Mouse (Mus musculus) G1E (cell line): ENCODE results near the gene Otoa. TPM values are rescaled to one million over a fixed set of nuclear protein-coding genes. Genes with fewer than 3 reads are reported as not detected.

Experiments used
- ATAC-seq: 2 replicates; pipeline ENCODE4 v1.8.0; 2016; ENCODE audit warnings: mild to moderate bottlenecking; ENCODE audit not compliant: insufficient number of reproducible peaks, poor library complexity, low FRiP score, severe bottlenecking; ENCODE audit errors: extremely low read depth
- DNase-seq: peaks from one replicate; pipeline ENCODE4 v3.0.0; 2012; ENCODE audit warnings: low spot score
- H3K27me3 ChIP-seq: 2 replicates; pipeline ENCODE4 v1.6.1; 2012; ENCODE audit warnings: mild to moderate bottlenecking, low read length, inconsistent platforms; ENCODE audit not compliant: insufficient read depth
- H3K36me3 ChIP-seq: replicated peaks from 2 replicates; pipeline ENCODE3; 2012; ENCODE audit warnings: mild to moderate bottlenecking, inconsistent platforms
- H3K4me1 ChIP-seq: 2 replicates; pipeline ENCODE4 v1.6.1; 2012; ENCODE audit warnings: low read depth, low read length, inconsistent platforms, mixed read lengths; ENCODE audit not compliant: insufficient read depth
- H3K4me3 ChIP-seq: 2 replicates; pipeline ENCODE4 v1.5.1; 2012; ENCODE audit warnings: low read depth, mild to moderate bottlenecking, inconsistent platforms, low read length, moderate library complexity, mixed read lengths
- H3K9me3 ChIP-seq: replicated peaks from 2 replicates; pipeline ENCODE4 v1.6.1; 2012; ENCODE audit warnings: inconsistent platforms
- CTCF ChIP-seq: IDR thresholded peaks from 2 replicates; pipeline ENCODE4 v1.5.1; 2012; ENCODE audit warnings: low read depth, low read length, inconsistent platforms, mixed read lengths
- GATA1 ChIP-seq: IDR thresholded peaks from 2 replicates; pipeline ENCODE4 v1.6.1; 2012; ENCODE audit warnings: borderline replicate concordance, low read length, inconsistent platforms, mixed read lengths
- GATA2 ChIP-seq: IDR thresholded peaks from 2 replicates; pipeline ENCODE4 v1.6.1; 2012; ENCODE audit warnings: low read depth, low read length, inconsistent platforms, borderline replicate concordance
- POLR2AphosphoS5 ChIP-seq: IDR thresholded peaks from 2 replicates; pipeline ENCODE4 v1.6.1; 2012; ENCODE audit warnings: low read depth, low read length, inconsistent platforms; ENCODE audit not compliant: insufficient replicate concordance
- TAL1 ChIP-seq: conservative IDR thresholded peaks from 2 replicates; pipeline ENCODE4 v1.6.1; 2012; ENCODE audit warnings: low read depth, low read length, inconsistent platforms, mixed read lengths
- polyA plus RNA-seq: library from polyadenylated mRNA; stranded (reverse); fragments of >175 nt; gene quantifications from 2 replicates; pipeline ENCODE4 v1.2.3, GENCODE M21; 2012
- total RNA-seq, 2 experiments: library from RNA; stranded (forward) in 1 of 2; stranded (reverse) in 1 of 2; fragments of 200-1000 nt in 1 of 2; fragments of >200 nt in 1 of 2; fragmentation: Nextera tagmentation in 1 of 2; gene quantifications; 2 replicates each; pipeline ENCODE4 v1.2.3; 2014 to 2017

Otoa gene
- total and polyA plus RNA-seq, 3 experiments = 0.50 to 0.82 (median 0.75) TPM

DNA sequence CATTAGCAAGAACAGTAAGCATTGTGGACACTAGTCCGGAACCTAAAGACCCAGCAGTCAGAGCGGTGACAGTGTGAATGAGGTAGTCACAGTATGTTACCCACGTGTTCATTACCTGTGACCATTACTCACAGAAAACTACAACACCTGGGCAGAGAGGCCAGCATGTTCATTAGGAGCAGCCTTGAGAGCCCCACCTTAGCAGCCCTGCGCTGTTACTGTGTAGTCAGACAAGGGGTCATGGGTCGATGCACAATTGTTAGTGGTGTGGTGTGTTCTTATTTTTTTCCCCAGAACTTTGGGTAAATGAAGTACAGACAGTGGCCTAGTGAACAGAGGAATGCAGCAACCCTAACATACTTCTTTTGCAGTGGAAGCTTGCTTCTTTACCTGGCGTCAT, 4.1 kb upstream of the Otoa start:
- H3K36me3 ChIP-seq = peaks cover 58% of the 10 kb centered on the region
- DNase-seq = no peak
- H3K4me3 ChIP-seq = no peak overlapping the region
- TF ChIP-seq CTCF (no peak), TAL1 (no peak), GATA2 (no peak), POLR2AphosphoS5 (no peak), GATA1 (no peak)
- H3K4me1 ChIP-seq = no peaks in the 10 kb centered on the region
- H3K27me3 ChIP-seq = no peaks in the 10 kb centered on the region
- no peak for ATAC-seq
- no peaks in the 10 kb centered on the region for H3K9me3 ChIP-seq

DNA sequence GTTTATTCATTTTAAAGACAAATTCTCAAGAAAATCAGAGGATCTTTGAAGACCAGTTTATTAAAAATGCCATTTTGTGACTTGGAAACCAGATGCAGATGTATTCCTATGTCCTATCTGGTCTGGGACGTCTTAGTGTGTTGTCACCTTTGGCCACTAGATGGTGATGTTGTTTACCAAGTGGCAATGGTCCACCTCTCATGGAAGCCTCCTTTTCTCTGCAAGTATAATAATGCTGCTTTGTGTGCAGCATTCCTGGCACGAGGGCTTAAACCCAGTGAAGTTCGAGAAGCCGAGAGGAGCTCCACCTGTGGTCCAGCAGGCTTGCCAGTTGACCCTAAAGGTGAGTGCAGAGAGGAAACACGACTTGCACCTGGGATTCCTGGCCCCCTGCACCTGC, 3.6 kb upstream of the Otoa start:
- Histone ChIP-seq H3K4me1 (no peaks in the 10 kb centered on the region), H3K9me3 (no peaks in the 10 kb centered on the region), H3K4me3 (no peak overlapping the region), H3K27me3 (no peaks in the 10 kb centered on the region), H3K36me3 (peaks cover 55% of the 10 kb centered on the region)
- no peak for TF ChIP-seq GATA2
- peak; percentile 66 for TF ChIP-seq CTCF
- DNase-seq (peak; percentile 40), ATAC-seq (peak; percentile 57; the same call in 1 of the 2 replicates)

DNA sequence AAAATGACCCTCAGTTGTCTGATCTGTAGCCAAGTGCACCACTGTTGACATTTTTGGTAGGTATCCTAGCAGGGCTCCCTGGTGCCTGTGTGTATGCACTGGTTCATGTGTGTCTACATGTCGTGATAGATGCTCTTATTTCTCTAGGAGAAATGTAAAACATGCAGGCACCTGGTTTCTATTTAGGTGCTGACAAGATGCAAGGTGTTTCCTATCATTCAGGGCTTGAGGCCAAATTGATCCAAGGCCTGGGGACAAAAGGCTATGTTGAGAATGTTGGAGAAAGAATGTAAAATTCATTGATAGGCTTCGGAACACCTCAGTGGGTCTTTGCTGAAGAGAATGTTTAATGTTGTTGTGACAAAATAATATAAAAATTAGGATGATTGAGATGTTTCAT, 366 bp downstream of the Otoa start:
- Histone ChIP-seq H3K36me3 (peaks cover 23% of the 10 kb centered on the region), H3K27me3 (peaks cover 6% of the 10 kb centered on the region), H3K4me1 (no peaks in the 10 kb centered on the region), H3K9me3 (no peaks in the 10 kb centered on the region), H3K4me3 (no peak overlapping the region)
- DNase-seq = no peak
- ATAC-seq = no peak
- no peak for TF ChIP-seq POLR2AphosphoS5
- TF ChIP-seq GATA1 = no peak
- TF ChIP-seq GATA2 = no peak
- TF ChIP-seq CTCF = no peak
- TF ChIP-seq TAL1 = no peak

DNA sequence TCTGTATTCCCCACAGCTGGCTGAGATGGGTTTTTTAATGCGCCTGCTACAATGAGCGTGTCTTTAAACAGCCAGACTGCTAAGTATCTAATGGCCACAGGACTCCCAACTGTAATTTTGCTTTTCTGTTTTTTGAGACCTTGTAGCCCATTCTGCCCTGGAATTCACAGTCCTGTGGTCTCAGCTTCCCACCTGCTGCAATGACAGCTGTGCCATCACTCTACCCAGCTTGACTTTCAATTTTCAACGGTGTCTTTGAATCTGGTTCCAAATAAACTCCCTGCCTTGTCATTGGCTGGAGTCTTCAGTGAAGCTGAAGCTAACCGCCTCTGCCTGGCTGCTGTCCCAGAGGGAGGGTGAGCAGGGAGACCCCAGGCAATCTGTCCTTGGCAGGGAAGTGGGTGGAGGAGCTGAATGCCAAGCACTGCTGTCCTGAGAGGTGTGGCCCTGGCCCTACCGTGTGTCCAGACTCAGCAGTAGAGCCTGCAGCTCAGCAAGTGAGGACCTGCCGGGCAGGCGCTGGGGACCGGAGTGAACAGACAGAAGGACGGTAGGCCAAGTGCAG, 1.6 kb downstream of the Otoa start:
- no peaks in the 10 kb centered on the region for H3K9me3 ChIP-seq
- no peak for ATAC-seq
- H3K4me1 ChIP-seq = 0 out of 2 replicates have a peak, but pooled peaks cover under 1% of the 10 kb centered on the region
- no peak for DNase-seq
- TF ChIP-seq GATA1 (no peak), GATA2 (no peak), POLR2AphosphoS5 (no peak), CTCF (no peak), TAL1 (no peak)
- H3K27me3 ChIP-seq = peaks cover 11% of the 10 kb centered on the region
- no peak overlapping the region for H3K4me3 ChIP-seq
- peaks cover 11% of the 10 kb centered on the region for H3K36me3 ChIP-seq

DNA sequence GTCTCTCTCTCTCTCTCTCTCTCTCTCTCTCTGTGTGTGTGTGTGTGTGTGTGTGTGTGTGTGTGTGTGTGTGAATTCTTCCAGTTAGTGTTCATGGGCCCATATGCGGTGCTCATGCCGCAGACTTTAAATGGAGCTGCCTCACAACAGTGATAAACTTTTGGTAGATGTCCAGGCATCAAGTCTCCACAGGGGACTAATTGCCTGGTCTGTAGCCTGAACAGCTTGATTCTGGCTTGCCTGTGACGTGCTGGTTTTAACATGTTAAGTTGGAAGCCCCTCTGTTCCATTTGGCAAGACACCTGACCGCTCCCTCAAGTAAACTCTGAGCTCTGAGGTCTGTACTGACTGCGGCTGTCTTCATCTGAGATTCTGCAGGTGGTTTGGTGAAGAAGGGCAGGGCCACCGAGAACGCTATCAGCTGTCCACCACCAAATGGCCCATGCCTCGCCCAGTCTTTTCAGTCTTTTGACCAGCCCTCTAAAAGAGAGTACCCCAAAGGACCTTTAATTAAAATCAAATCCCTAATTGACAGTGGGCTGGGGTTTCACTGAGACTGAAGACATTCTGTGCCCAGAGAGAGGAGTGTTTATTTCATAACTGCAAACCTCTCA, 3.5 kb downstream of the Otoa start:
- TF ChIP-seq GATA2 (no peak), CTCF (no peak), POLR2AphosphoS5 (no peak), TAL1 (no peak), GATA1 (no peak)
- DNase-seq = no peak
- Histone ChIP-seq H3K36me3 (peaks cover 2% of the 10 kb centered on the region), H3K27me3 (peaks cover 16% of the 10 kb centered on the region), H3K4me3 (no peak overlapping the region), H3K4me1 (0 out of 2 replicates have a peak, but pooled peaks cover 4% of the 10 kb centered on the region), H3K9me3 (no peaks in the 10 kb centered on the region)
- ATAC-seq = no peak

DNA sequence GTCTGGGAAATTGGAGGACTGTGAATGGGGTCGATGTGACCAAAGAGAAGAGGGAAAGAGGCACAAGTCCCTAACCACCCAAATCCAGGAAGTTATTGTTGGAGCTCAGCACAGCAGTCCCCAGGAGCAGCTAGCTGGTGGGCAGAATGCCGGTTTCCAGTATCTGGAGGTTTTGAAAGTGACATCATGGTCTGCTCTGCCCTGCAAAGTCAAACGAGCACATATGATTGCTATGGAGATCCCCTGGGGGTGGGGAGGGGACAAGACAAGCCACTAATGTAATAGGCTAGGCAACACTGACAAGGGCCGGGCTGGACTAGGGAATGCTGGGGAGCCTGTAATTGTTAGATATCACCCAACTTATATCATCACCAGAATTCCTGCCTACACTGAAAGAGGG, 4.0 kb downstream of the Otoa start:
- TF ChIP-seq GATA2 = no peak
- no peak for TF ChIP-seq GATA1
- no peak for TF ChIP-seq TAL1
- TF ChIP-seq CTCF = no peak
- no peak for TF ChIP-seq POLR2AphosphoS5
- Histone ChIP-seq H3K4me1 (0 out of 2 replicates have a peak, but pooled peaks cover 4% of the 10 kb centered on the region), H3K36me3 (peaks cover 2% of the 10 kb centered on the region), H3K4me3 (no peak overlapping the region), H3K9me3 (no peaks in the 10 kb centered on the region), H3K27me3 (peaks cover 16% of the 10 kb centered on the region)
- ATAC-seq (no peak), DNase-seq (no peak)
